Mouse (Mus musculus): ENCODE data around the gene Med22. TPM values are rescaled to one million over a fixed set of nuclear protein-coding genes. Genes with fewer than 3 reads are reported as not detected.
A peak's percentile ranks its signal among the peaks of the same experiment; 100 is the strongest.

Med22 gene
- 22.3 and 24.4 TPM in 2 replicates for polyA plus RNA-seq (2012; rRNA removed)

DNA sequence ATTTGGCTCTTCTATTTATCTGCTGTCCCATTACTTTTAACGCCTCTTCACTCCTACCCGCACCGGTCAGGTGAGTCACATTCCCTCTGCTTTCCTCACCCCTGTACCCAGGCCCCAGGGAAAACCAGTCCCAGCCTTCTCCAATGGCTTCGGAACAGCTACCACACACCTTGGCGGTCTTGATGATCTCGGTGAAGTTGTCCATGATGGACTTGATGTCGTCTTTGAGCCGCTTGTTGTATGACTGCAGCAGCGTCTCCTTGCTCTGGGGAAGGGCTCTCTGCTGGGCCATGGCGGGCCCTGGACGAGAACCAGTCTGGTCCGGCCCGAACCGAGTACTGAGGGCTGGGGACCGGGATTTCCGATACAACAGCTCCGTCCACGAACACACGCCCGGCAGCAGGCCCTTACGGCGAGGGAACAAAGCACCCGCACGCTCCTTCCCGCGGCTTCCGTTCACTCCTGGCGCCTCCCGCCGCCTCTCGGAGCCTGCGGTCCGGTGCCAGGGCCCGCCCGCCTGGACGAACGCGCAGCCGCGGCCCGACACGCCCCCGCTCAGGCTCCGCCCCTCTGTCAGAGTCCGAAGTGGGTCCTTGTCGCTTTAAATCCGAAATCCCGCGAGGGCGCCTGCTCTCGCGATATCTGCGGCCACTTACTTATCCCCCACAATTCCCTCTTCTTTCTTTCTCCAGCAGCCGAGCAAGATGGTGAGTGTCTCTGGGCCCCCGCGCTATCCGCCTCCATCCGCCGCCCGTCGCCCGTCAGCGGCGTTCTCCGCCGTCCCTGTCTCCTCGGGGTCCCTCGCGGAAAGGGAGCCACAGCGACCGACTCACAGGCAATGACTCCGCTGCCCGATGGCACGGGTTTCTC is at the start of gene Med22, which contains the start of gene Rpl7a:
Gene Med22 (minus strand): TSS at position 554 of the 870 bp plus-strand sequence.
Gene Rpl7a (plus strand): TSS at position 641 of the 870 bp plus-strand sequence.
- DNase-seq (ENCODE audit: low read depth, low spot score) = peak; percentile 92
- WGBS = under 1% methylated on average over 74 of the region's 74 CpGs

GRCm38 (mm10) chr2:26957488-26957859 is 47.0 kb upstream of the Med22 start:
- DNase-seq (ENCODE audit: low read depth, low spot score) = no peak
- WGBS = 28% methylated on average over 2 of the region's 2 CpGs

- 45% methylated on average over 12 of the region's 12 CpGs for WGBS
- DNase-seq (ENCODE audit: low read depth, low spot score) = peak; percentile 51
Measured at GRCm38 (mm10) chr2:26956811-26957487, 46.5 kb upstream of the Med22 start.

GRCm38 (mm10) chr2:26954735-26955395 is 44.4 kb upstream of the Med22 start:
- no peak for DNase-seq (ENCODE audit: low read depth, low spot score)
- WGBS = 85% methylated on average over 2 of the region's 2 CpGs

- WGBS = 86% methylated on average over 8 of the region's 8 CpGs
- DNase-seq (ENCODE audit: low read depth, low spot score) = no peak
Measured at GRCm38 (mm10) chr2:26952866-26953265, 42.4 kb upstream of the Med22 start.

DNA sequence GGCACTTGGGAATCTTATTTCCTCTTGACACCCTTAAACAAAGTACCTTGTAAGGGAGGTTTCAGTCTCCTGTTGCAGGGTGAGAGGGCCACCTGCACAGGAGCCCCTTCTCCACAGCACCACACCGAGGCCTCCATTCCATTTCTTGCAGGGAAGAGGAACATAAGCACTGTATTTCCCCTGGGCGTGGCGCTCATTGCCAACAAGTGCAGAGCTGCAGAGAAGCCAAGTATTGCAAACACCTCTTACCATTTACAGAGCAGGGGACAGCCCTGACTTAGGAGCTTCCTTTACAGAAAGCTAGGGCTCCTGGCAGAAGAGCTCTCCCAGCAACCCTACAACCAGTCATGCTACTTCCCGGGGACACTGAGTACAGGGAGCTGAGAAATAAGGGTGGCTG is 41.7 kb upstream of the Med22 start:
- WGBS = 66% methylated on average over 4 of the region's 4 CpGs
- no peak for DNase-seq (ENCODE audit: low read depth, low spot score)

DNA sequence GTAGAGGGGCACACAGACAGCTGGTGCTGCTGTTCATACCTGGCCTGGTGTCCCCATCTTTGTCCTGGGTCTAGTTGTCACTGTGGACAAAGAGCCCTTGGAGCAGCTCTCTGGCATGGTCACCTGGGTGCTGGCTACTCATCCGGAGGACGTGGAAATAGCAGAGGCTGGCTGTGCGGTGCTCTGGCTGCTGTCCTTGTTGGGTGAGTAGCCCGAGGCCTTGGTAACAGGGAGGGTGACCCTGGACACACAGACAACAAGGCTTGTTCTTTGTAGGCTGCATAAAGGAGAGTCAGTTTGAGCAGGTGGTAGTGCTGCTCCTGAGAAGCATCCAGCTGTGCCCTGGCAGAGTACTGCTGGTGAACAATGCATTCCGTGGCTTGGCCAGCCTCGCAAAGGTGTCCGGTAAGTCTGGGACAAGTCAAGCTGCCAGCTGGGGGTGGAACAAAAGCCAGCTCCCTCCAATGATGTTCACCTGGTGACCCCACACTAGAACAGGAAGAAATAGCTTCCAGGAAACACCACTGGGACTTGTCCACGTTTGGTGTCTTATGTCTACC is 40.9 kb upstream of the Med22 start:
- DNase-seq (ENCODE audit: low read depth, low spot score) = no peak
- WGBS = 83% methylated on average over 8 of the region's 8 CpGs

GRCm38 (mm10) chr2:26950411-26950810 is 39.9 kb upstream of the Med22 start:
- WGBS = 77% methylated on average over 2 of the region's 2 CpGs
- no peak for DNase-seq (ENCODE audit: low read depth, low spot score)

DNA sequence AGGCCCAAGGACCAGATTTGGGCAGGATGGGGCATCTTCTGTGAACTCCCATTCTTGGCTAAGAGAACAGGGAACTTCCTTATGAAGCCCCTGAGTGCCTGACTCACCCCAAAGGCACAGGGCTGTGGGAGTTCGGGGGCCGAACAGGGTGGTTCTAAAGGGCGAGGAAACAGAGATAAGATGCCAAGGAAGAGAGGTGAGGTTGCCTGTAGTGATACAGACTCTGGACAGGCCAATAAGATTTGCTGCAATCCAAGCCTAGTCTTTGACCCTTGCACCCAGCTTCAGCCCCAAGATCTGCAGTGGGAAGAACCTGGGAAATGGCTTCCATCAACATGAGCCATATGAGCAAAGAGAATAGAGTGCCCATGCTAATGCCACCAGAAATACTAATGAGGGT is 32.8 kb upstream of the Med22 start:
- DNase-seq (ENCODE audit: low read depth, low spot score) = no peak
- 60% methylated on average over 3 of the region's 3 CpGs for WGBS

DNA sequence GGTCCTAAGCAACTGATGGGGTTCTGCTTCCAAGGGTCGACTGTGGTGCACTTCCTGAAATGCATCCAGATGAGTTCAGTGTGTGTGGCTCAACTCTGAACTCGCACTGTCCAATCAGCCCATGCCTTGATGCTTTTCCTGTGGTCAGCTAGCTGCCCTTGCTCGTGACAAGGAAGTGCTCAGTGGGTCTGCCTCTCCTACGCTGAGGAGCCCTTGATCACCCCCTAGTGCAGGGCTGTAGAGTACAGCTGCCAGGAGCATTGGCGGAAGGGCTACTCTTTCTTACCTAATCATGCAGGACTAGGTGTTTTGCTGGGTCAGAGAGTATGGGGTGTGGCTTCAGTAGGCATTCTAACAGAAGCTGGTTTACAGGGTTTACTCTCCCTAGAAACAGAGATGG is 31.1 kb upstream of the Med22 start:
- DNase-seq (ENCODE audit: low read depth, low spot score) = no peak
- 37% methylated on average over 5 of the region's 5 CpGs for WGBS

GRCm38 (mm10) chr2:26936425-26936824 is 25.9 kb upstream of the Med22 start:
- 52% methylated on average over 1 of the region's 1 CpGs for WGBS
- DNase-seq (ENCODE audit: low read depth, low spot score) = no peak

DNA sequence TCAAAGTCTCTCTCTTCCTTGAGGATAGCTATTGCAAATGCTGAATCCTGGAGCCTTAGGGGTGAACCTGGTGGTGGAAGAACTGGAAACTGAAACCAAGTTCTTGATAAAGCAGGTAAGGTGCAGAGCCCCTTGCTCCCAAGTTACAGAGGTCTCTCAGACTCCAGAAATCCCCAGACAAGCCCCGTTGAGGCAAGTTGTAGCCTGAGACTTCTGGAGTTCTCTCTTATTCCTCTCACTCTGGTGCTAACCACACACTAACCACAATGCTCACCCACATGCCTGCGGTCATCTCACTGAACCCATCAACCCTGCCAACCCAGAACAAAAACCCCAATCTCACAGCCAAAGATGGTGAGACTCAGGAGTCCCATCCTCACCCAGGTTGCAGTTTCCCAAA is 24.8 kb upstream of the Med22 start:
- WGBS = 82% methylated on average over 2 of the region's 2 CpGs

GRCm38 (mm10) chr2:26933304-26934055 is 23.0 kb upstream of the Med22 start, which contains the start of the genes Surf4 and Stkld1:
Gene Surf4, minus strand, starts transcription at chr2:26933928.
Gene Stkld1, plus strand, starts transcription at chr2:26934047.
- peak; percentile 80 for DNase-seq (ENCODE audit: low read depth, low spot score)
- WGBS = 1% methylated on average over 64 of the region's 70 CpGs

More for the DNA sequence above, 24.8 kb upstream of the Med22 start:
- DNase-seq (ENCODE audit: low read depth, low spot score) = no peak

- under 1% methylated on average over 49 of the region's 49 CpGs for WGBS
- DNase-seq (ENCODE audit: low read depth, low spot score) = no peak
Measured at GRCm38 (mm10) chr2:26932473-26933303, 22.2 kb upstream of the Med22 start.

GRCm38 (mm10) chr2:26930390-26930789 is 19.9 kb upstream of the Med22 start:
- 4% methylated on average over 1 of the region's 1 CpGs for WGBS
- no peak for DNase-seq (ENCODE audit: low read depth, low spot score)

GRCm38 (mm10) chr2:26927745-26928476 is 17.4 kb upstream of the Med22 start:
- WGBS = 79% methylated on average over 6 of the region's 6 CpGs
- DNase-seq (ENCODE audit: low read depth, low spot score) = no peak

- no peak for DNase-seq (ENCODE audit: low read depth, low spot score)
- WGBS = 15% methylated on average over 9 of the region's 9 CpGs
Measured at GRCm38 (mm10) chr2:26921784-26922183, 11.3 kb upstream of the Med22 start.
